Mouse (Mus musculus): ENCODE data around the gene Sh3glb1.

DNA sequence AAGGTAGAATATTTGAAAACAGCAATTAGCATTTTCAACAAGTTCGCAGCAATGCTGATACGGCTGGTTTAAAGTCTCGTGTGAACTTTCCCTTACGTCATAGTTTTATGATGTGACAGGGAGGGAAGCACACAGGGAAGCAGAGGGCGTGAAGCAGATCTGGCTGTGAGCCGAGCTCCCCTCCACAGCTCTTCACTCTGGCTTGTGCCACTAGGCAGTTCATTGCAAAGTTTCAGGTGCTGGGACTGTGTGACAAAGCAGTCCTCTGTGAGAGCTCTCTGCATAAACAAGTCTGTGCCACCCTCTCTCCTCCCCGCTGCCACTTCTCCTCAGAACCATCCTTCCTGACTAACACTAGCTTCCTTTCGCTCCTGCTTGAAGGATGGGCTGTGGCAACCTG is 31.9 kb downstream of the Sh3glb1 start:
- TF ChIP-seq CTCF (IDR thresholded peaks at IDR 0.05; ENCODE audit: borderline replicate concordance, control insufficient read depth, extremely low read depth, insufficient read depth, low read length, poor library complexity), result no peak
- no peak for TF ChIP-seq POLR2A (IDR thresholded peaks at IDR 0.05; ENCODE audit: control insufficient read depth, extremely low read depth, insufficient read depth, low read length, poor library complexity)
